9 mouse cellular contexts compared by ENCODE assay signal in the genomic region with DNA sequence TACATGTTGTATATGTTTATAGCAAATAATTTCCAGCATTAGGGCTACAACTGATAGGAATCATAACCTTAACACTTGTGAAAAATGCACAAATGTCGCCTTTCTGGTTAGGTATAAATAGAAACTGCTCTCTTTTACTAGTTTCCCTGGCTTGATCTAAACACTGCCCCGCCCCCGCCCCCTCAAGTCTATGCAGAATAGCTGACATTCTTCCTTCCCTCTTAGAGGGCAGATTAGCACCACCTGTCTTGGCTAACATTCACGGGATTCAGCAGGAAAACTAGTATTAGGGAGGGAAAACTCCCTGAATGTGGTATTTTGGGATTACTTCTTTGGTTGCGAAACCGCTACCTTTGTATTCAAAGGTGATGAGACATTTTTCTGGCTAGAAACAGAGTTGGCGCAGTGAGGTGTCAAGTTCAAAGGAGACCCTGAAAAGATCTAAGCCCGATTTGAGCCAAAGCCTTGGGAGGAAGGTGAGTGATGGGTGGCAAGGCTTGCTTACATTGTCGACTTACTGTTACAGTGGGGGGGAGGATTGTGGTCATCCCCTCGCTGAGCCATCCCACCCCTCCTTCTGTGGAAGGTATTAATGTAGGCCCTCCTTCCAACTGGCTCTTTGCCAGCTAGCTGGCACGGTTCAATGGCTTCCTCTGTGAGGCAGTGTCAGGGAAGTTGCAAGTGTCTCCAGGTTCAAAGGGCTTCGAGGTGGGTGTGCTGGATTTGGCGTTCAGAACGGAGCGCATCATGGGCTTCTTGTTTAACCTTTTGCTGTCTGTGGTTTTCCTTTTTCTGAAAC.
DNase-seq lines count a peak whose midpoint lies in the region; ATAC-seq and TF ChIP-seq lines count a peak whose summit lies in the region.
"Had no signal": no experiment of that assay in that cellular context is flagged by ENCODE, and none has a peak within 500 bp of the region (broad histone marks: within the 10 kb centered on the region; RNA-seq: fewer than 3 reads in every experiment).

No protein-coding gene starts in this region.

- no peaks in the 10 kb centered on the region for H3K27me3 ChIP-seq in kidney, postnatal 0 days (ENCODE audit: insufficient read depth, low read length)

- no peaks in the 10 kb centered on the region for H3K9me3 ChIP-seq in kidney, postnatal 0 days (replicated peaks; ENCODE audit: low read length)

- no peak overlapping the region for H3K9ac ChIP-seq in kidney, postnatal 0 days (ENCODE audit: low read depth, low read length)

- peak; percentile 8 for DNase-seq in embryo, embryonic 10 days (ENCODE audit: low spot score)
- DNase-seq in embryo, embryonic 10.5 days (ENCODE audit: low spot score), result no peak
- DNase-seq in ovary, adult 18-20 months (ENCODE audit: low spot score), result peak; percentile 11
- DNase-seq in ovary, postnatal 10 days (ENCODE audit: low spot score), result no peak
- peak; percentile 46 for DNase-seq in kidney, postnatal 0 days (ENCODE audit: low spot score)
- DNase-seq in ovary, postnatal 36 days (ENCODE audit: low spot score), result peak; percentile 33
- no peak for DNase-seq in T-cell, adult 2 months (ENCODE audit: low spot score)
- DNase-seq in spleen, postnatal 14 days (ENCODE audit: low spot score in 2 of 2), result no peak
- DNase-seq: cerebellum, adult 9-11 months had no signal

- no peak overlapping the region for H3K4me3 ChIP-seq in kidney, postnatal 0 days (replicated peaks; ENCODE audit: low read depth, low read length)

- H3K27ac ChIP-seq in kidney, postnatal 0 days, result no peak overlapping the region; the same call in 1 of the 2 replicates

- H3K36me3 ChIP-seq in kidney, postnatal 0 days (ENCODE audit: insufficient read depth, low read length), result no peaks in the 10 kb centered on the region

- no peaks in the 10 kb centered on the region for H3K4me1 ChIP-seq in kidney, postnatal 0 days (replicated peaks; ENCODE audit: insufficient read depth, low read length)

- no peak for TF ChIP-seq CTCF in kidney, postnatal 0 days (IDR thresholded peaks at IDR 0.05; ENCODE audit: low read depth)

- peak; percentile 66 for ATAC-seq in kidney, postnatal 0 days (replicated peaks; ENCODE audit: low FRiP score, low read depth)

- H3K4me2 ChIP-seq in kidney, postnatal 0 days (ENCODE audit: low read length), result no peak overlapping the region

- 32% methylated on average over 15 of the region's 15 CpGs for WGBS in kidney, postnatal 0 days

Comparison
In these comparisons a context has a peak if more than half of its experiments do, and no peak if none do; other contexts are left out.
1. DNase-seq: peak in embryo, embryonic 10 days (single experiment), ovary, adult 18-20 months (single experiment), kidney, postnatal 0 days (single experiment) and ovary, postnatal 36 days (single experiment); none in embryo, embryonic 10.5 days (single experiment), ovary, postnatal 10 days (single experiment), T-cell, adult 2 months (single experiment) and spleen, postnatal 14 days (0 of 2).